Mouse (Mus musculus) cerebellum, adult 11-12 months (tissue): Measurements from ENCODE around the gene Sac3d1.
A peak's percentile ranks its signal among the peaks of the same experiment; 100 is the strongest.

Experiments
- DNase-seq: peaks from one replicate; pipeline ENCODE4 v3.0.0; 2022

The Sac3d1 gene

DNA sequence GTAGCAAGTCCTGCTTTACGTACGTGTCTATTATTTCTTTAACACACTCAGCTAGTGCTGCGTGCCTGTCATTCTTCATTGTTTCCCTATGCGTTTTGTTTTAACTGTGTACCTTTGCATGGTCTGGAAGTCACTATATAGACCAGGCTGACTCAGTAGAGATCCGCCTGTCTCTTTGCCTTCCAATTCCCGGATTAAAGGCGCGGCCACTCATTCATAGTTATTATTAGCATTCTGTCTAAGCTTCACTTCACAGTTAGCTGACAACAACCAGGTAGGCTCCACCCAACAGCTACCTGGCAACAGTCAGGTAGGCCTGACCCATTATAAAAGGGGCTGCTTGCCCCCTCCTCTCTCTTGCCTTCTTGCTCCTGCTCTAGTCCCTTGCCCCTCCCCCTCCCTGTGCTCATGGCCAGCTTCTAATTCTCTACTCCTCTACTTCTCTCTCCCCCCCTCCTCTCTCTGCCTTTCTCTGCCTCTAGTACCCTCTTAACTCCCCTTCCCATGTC is 281 bp upstream of the Sac3d1 start:
- DNase-seq: peak; percentile 66

DNA sequence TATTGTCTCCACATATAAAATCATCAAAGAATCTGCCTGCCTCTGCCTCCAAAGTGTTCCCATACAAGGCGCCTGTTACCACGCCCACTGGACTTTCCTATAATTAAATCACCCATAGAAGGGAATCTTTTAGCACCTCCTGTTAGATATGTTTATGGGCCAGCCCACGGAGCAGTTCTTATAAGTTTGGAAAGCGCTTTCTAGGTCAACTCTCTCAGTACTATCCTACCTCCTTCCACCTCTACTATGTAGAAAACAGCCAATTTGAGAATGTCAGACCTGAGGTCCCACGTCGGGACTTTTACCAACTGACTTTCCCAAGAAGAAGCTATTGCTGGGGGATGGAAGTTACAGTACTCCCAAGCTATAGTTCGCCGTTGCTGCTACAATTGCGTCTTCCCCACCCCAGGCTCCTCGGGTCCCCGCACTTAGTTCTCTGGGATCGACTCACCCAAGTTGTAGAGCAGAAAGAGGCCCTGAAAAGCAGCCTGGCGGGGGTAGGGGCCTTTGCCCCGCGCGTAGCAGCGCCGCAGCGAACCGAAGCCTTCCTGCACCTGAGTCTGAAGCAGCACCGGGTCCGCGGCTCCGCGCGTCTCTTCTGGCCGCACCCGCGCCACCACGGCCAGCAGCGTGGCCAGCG is 984 bp downstream of the Sac3d1 start:
- DNase-seq: no peak

DNA sequence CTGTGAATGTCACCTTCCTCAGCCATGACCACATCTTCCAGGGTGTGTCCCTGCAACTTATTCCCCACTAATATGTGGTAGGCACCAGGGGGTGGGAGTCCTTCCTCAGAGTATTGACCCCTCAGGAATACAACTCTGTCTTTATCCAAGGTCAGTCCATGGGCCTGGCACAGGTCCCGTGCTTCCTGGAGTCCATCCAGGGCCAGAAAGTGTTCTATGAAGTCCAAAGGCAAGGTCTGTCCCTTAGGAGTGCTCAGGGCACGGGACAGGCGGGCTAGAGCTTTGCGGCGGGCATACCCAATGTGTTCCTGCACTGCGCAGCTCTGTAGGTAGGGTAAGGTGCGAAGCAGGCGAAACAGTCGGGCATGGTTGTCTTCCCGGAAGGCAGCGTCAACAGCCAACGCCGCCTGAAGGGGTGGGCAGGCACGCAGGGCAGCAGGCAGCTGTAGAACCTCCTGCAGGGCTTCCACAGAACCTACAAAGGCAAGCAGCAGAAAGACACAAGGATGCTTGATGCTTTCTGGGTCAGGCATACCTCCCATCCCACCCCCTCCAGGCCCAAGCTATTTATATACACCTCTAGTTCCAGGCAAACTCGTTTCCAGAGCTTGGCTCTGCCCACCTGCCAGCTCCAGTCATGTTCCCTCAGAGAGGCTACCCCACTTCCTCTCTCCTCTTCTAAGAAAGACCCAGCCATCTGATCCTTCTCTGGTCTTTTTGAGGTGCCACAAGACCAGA is 2.2 kb downstream of the Sac3d1 start:
- DNase-seq: peak; percentile 58

DNA sequence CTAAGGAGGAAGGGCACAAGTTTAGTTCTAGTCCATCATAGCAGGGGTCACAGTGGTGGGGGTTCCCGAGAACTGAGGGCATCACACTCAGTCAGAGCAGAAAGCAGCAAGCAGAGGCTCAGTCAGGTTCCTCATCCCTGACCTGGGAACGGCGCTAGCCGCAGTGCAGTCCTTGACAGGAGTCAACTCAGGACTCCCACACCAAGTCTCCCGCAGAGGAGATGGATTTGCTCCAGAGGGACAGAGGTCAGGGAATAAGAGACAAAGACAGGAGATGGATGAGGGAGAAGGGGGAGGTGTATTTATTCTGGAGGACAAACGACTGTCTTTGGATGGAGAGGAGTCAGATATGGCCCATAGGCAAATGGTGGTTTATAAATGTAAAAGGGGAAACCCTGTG is 5.3 kb downstream of the Sac3d1 start:
- no peak for DNase-seq

DNA sequence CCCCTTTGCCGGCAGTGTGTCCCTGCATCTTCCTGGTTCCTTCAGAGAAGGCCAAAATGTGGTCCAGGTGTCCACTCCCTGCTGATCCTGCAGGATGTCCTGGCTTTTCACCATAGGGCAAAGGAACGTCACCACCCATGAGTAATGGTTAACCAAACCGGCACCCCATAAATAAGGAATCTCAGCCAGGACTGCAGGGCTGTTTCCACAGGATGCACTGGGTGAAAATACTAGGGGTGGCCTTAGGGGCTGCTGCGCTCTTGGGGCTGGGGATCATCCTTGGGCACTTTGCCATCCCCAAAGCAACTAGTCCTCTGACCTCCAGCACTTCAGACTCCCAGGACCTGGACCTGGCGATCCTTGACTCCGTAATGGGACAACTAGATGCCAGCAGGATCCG is 12.9 kb downstream of the Sac3d1 start, which contains the start of gene Naaladl1:
Naaladl1 (plus strand) TSS at position 197 of the 400 bp plus-strand sequence.
- no peak for DNase-seq

DNA sequence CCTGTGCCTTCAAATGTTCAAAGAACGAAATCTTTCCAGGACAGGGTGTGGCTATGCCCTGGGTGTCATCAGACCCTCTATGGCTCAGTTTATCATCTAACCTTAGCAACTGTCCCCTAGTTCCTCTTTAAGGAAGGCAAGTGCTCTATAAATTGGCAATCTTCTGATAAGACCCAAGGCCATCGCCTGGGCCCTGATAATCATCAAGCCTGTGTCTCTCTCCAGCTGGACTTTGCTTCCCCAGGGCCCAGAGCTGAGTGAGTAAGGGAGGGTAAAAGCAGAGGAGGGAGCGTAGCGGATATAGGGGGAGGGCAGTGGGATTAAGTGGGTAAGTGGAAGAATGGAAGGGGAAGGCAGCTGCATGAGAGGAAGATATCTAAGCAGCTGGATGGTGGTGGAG is 14.0 kb downstream of the Sac3d1 start:
- DNase-seq: no peak

DNA sequence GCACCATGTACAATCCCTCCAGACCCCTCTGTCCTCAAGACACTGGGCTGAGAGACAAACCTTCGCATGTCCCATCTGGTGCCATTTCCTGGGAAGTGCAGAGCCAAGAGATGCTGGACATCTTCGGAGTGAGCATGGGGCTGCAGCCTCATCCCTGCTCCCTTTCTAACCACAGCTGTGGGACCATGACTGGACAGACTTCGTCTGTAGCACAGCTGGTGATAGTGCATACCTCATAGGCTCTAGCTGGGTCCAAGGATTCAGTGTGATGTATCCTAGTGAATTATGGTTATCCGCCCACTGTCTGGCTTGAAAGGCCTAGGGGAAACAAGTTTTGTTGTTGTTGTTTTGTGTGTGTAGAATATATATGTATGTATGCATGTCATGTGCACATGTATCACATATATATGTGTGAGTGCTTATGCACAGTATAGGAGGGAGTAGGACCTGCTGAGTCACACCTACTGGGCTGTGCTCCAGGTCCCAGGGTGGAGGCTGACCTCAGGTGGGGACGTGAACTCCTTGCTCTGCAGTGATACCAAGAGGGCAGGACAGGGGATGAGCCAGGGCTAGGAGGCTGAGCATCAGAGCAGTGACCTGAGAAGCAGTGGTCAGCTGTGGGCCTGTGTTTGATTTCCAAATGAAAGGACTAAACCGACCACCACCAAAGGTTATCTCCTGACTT is 16.1 kb downstream of the Sac3d1 start:
- DNase-seq: no peak

DNA sequence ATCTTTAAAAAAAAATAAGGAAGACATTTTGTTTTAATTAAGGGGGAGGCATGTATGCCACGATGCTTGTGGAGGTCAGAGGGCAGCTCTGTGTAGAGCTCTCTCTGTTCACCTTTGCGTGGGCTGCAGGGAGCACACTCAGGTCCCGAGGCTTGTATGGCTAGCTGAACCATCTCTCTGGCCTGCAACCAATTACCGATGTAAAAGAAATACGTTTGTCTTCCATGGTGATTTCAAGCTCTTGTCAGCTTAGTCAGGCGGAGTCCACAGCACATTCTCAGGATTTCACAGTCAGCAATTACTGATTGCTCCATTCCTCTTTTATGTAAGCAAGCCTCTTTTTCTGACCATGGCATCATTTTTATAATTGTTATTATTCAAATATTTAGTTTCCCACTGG is 17.3 kb downstream of the Sac3d1 start:
- DNase-seq: no peak

DNA sequence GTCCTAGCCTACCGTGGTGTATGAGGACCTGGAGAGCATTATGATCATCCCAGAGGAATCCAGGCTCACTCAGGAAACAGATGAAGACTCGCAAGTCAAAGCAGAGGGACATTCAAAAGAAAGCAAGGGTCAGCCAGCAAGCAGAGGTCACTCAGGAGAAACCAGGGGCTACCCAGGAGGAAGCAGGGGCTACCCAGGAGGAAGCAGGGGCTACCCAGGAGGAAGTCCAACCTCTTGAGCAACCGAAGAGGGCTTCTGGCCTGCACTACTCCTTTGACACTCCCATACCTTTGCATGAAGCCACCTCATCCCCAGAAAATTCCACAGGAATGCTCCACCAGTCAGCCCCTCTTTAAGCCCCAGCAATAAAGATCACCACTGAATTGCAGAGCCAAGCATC is 20.6 kb downstream of the Sac3d1 start:
- DNase-seq: no peak

DNA sequence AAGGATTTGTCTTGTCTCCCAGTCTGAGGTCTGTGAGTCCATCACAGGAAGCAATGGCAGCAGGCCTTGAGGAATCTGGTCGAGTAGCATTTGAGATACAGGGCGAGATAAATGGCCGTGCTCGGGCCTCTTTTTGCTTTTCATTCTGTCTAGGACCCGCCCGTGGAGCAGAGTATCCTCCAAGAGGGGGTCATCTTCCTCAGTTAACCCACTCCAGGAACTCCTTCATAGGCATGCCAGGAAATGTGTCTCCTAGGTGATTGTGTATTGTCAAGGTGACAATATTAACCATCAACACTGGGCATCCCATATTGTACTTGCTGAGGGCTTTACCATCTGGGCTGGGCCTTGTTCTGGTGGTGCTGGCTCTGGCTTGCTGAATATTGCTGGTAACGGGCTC is 24.3 kb downstream of the Sac3d1 start, which contains the start of gene AC131692.1:
AC131692.1 (plus strand) TSS at position 301 of the 400 bp plus-strand sequence.
- no peak for DNase-seq

DNA sequence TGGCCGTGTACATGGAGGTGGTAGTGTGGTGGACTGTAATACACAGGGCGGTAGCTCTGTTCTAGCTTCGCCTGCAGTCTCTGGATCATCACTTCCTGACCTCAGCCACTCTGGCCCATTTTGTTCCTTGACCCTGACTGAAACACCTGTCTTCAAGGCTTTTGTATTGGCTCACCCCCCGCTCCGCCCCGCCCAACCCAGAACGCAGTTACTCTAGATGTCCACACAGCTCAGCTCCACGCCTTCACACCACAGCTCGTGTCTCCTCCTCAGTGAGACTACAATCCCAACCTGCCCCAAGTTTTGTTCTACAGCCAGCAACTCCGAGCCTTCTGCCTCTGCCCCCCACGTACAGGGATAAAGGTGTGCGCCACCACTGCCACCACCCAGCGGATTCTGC is 29.6 kb downstream of the Sac3d1 start:
- no peak for DNase-seq

DNA sequence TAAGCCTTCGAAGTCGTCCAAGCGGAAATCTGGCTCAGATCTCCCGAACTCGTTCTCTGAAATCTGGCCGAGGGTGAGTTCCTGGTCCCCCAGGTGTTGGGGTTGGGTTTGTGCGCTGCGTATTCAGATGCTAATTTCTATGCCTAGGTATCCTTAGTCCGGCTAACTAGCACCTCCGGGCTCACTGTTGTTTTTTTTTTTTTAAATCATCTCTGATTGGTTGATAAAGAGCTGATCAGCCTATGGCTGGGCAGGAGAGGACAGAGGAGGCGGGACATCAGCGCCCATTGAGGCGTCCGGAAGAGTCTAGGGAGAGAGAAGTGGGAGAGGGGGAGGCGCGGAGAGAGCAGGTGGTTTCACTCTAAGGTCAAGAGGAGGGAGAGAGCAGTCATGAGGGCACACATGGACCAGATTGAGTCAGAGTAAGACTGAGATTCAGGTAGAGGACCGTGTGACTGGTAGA is 33.0 kb downstream of the Sac3d1 start:
- DNase-seq: no peak

DNA sequence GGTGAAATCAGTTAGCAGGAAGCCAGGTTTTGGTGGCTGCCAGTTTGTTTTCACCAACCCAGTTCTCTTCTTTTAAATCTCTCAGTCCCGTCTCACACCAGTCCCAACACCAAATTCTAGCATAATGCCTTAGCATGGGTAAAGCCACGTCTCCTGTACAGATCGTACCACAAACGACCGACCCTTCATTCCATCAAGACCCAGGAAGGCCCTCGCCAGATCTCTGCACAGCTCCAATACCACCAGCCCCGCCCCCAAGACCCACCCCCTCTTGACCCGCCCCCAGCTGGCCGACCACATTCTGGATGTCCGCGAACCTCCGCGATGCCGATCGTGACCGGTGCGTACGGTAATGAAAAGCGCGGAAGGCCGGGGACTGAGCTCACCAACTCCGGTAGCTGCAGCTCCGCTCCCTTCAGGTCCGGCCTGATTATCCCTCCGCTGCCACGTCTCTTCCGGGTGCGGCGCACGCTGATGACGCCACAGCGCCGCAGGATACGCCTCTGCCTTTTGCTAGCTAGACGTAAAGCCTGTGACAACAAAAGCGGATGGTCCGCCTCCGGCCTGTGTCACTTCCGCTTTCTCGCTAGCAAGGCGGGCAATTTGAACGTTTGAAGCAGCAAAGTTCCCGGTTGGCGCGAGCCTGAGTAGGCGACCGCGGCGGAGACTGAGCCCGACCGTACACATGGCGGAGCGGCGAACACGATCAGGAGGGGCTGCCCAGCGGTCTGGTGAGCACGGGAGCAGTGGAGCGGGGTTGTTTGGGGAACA is 33.8 kb downstream of the Sac3d1 start, which contains the start of the genes Zfpl1 and Cdca5:
Zfpl1 (minus strand) TSS at position 479 of the 771 bp plus-strand sequence.
Cdca5 (plus strand) TSS at position 506 of the 771 bp plus-strand sequence.
- DNase-seq: peak; percentile 98

DNA sequence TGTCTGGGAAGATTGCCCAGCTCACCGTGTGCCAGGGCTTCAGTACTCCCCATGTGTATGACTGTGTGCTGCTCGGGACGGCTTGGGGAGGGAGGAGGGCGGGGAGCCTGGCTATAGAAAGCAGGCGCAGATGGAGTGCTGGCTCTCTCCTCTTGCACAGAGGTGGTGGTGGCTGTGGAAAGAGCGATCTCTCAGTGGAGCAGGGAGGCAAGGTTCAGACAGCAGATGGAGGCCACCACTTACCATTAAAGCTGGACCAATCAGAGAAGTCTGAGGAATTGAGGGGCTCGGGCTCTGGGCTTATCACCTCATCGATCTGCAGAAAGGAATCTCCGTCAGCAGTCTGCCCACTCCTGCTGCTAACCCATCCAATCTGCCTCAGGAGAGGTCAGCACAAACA is 36.3 kb downstream of the Sac3d1 start, which contains the start of gene Gm28374:
Gm28374 (minus strand) TSS at position 101 of the 400 bp plus-strand sequence.
- DNase-seq: no peak

DNA sequence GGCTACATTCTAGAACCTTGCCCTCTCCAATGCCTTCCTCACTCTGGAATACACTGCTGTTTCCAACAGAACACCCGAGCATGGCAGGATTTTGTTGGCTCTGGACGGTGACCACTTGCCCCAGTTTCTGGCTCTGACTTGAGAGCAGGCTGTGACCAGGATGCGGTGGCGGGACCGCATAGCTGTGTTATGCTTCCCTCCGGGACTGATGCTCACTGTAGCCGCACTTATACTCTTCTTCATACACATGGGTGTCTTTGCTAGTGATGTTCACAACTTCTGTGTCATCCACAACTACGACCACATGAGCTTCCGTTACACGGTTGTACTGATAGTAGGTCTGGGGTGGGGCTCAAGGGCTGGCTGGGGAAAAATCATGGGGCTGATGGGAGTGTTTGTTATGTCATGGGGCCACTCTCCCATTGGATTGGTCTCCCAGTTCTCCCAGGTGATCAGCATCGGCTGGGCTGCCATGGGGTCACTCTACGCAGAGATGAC is 38.4 kb downstream of the Sac3d1 start, which contains the start of gene Tmem262:
Tmem262 (plus strand) TSS at position 51 of the 498 bp plus-strand sequence.
- DNase-seq: no peak

DNA sequence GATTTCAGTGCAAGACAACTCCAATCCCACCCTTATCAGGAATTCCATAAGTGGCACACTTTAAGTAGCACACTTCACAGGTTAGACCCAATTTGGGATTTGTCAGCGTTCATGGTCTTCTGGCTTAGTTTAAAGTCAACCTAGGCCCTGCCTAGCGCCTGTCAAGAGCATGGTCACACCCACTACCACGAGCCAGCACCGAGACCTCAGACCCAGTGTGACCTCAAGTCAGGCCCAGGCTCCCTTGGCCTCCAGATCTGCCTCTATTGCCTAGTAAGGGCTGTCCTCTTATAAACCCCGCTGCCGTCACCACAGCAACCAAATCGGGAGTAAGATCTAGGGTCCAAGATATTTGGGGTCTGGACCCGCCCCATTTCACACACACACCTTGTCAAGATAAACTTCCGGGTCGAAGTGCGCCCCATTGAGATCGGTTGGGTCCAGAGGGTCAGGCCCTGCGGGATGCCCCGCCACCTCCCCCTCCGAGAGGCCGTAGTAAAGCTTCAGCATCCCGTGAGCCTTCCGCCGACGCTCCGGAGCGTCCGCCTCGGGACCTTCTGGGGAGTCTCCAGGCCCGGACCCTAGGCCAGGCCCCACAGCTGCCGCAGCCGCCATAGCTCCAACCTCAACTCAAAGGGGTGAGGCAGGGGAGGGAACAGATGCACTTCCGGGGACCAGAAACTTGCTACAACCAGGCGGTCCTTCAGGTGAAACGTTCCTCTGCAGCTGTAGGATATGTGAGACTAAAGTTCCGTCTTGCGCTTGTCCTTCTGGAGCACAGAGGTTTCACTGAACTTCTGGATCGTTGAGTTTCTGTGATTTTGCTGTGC is 41.7 kb downstream of the Sac3d1 start, which contains the start of gene Vps51:
Vps51 (minus strand) TSS at position 668 of the 830 bp plus-strand sequence.
- peak; percentile 84 for DNase-seq

DNA sequence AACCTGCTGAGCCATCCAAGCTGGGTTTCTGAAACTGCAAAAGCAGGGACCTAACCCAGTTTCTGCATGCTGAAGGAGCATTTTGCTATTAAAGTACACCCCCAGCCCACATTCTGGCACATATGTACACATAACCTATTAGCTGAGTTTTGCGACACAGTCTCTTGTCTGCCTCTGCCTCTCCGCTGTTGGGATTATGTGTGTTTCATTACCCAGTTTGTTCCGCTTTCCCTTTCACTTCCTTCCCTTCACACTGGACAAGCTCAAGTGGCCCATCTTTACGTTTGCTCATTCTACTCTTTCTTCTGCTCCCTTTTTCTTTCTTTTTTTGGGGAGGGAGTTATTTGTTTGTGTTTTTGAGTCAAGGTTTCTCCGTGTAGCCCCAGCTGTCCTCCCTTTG is 44.6 kb downstream of the Sac3d1 start:
- DNase-seq: no peak

DNA sequence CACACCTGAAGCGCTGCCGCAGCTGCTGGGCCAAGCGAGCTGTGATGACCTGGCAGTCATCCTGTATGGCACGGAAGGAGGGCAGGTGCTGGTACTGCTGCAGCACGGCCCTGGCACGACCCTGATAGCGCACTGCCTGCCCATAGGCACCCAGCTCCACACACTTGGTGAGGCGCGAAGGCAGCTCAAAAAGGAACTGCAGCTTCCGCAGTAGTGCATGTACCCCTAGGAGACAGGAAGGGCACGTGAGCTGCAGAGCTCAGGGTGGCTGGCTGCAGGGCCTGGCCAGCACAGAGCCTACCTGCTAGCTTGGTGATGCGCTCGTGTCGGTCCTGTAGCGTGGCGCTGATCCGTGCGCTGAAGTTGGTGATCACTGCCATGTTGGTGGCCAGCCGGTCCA is 47.2 kb downstream of the Sac3d1 start:
- DNase-seq: no peak

DNA sequence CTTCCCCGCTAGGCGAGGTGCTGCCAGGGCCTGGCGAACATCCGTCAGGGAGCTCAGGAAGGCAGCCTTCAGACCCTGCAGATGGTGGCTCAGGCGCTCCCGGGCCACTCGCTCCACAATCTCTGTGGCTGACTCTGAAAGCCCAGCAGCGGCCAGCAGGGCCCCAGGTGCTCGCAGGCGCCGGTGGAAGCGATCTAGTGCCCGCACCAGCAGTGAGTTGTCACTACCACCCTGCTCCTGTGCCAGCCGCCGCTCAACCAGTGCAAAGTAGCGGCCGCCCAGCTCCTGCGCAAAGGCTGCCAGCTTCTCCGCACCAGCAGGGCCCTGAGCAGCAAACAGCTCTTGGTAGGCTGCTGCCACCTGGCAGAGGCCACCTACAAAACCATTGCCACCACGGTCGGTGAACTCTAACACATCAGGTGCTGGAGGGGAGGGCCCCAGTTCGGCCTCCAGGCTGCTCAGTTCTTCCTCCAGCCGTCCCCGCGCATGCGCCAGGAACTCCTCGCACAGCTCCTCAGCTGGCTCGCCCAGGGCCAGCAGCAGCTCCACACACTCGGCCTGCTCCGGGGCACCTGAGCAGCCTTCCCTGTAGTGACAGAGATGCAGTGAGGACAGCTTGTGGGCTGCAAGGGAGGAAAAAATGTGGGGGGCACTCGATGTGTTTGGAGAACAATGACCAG is 47.7 kb downstream of the Sac3d1 start:
- no peak for DNase-seq

DNA sequence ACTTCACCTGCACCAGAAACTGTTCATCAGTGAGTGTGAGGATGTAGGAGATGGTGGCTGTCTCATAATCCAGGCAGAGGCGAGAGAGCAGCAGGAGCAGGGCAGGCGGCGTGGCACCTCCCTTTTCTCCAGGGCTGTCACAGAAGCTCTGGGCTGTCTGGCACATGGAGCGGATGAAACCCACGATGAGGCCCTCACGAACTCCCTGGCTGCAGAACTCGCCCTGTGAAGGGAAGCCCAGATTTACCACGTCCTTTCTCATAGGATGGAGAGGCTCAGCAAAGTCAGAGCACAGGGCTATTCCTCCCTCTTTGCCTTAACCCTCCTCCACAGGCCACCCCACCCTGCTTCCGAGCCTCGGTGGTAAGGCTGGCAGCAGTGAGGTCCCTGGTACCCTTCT is 48.6 kb downstream of the Sac3d1 start:
- no peak for DNase-seq

DNA sequence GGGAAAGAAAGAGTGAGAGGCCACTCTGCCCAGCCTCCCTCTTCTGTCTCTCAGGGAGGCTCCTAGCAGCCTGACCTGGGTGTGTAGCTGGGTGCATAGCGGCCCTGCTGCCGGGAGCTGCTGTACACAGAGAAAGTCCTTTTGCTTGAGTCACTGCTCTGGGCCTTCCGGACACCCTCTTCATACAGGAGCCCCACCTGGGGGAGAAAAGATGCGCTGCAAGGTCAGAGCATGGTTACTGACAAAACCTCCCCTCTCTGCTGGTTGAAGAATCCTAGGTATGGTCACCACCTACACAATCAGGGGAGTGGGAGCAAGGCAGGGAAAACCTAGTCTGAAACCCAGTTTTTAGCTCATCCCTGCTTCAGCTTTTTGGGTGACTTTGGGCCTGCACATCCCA is 49.5 kb downstream of the Sac3d1 start:
- no peak for DNase-seq
